8 mouse cellular contexts compared by ENCODE assay signal in the genomic region with DNA sequence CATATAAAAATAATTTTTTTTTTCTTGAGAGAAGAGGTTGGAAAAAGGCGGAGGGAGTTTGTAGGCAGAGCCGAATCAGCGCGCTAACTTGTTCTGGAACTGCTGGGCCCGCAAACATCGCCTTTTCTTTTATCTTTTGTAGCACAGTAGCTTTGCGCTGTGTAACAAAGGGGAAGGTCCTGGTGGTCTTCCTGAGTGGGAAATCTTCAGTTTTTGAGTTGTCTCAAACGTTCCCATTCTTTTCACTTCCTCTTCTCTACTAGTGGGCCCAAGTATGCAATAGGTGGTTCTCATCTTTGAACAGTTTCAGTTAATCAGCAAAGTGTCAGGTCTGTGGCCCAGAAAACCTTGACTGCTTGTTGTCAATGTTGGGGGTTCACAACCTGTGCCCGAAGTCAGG. TPM values are rescaled to one million over a fixed set of nuclear protein-coding genes. Genes with fewer than 3 reads are reported as not detected.
DNase-seq lines count a peak whose midpoint lies in the region; ATAC-seq and TF ChIP-seq lines count a peak whose summit lies in the region.

No protein-coding gene starts in this region.

- no peak for TF ChIP-seq CTCF in small intestine, adult 2 months (IDR thresholded peaks at IDR 0.05; ENCODE audit: extremely low read depth, insufficient read length, insufficient replicate concordance, low read depth, low read length)

- peak overlapping the region; percentile 32 for H3K27ac ChIP-seq in lung, embryonic 16.5 days (ENCODE audit: low read length)
- 0 out of 2 replicates have a peak overlapping the region, but pooled peaks have one; percentile 33 for H3K27ac ChIP-seq in forebrain, embryonic 12.5 days
- peak overlapping the region; percentile 44; the same call in 1 of the 2 replicates for H3K27ac ChIP-seq in limb, embryonic 13.5 days
- H3K27ac ChIP-seq in small intestine, adult 2 months (ENCODE audit: insufficient read depth, low read depth, low read length): peak overlapping the region; percentile 11; the same call in 1 of the 2 replicates

- 31% methylated on average over 9 of the region's 9 CpGs for WGBS in lung, embryonic 16.5 days
- 29% methylated on average over 9 of the region's 9 CpGs for WGBS in forebrain, embryonic 12.5 days
- 40% methylated on average over 9 of the region's 9 CpGs for WGBS in limb, embryonic 13.5 days
- WGBS in small intestine, adult 2 months: 19% methylated on average over 9 of the region's 9 CpGs

- TF ChIP-seq POLR2A in small intestine, adult 2 months (IDR thresholded peaks at IDR 0.05; ENCODE audit: low read depth, low read length): no peak

- peak overlapping the region; percentile 55 for H3K4me2 ChIP-seq in lung, embryonic 16.5 days (ENCODE audit: low read depth, low read length)
- peak overlapping the region; percentile 100 for H3K4me2 ChIP-seq in forebrain, embryonic 12.5 days
- peak overlapping the region; percentile 95 for H3K4me2 ChIP-seq in limb, embryonic 13.5 days (replicated peaks)

- no peaks in the 10 kb centered on the region for H3K27me3 ChIP-seq in lung, embryonic 16.5 days (ENCODE audit: control insufficient read depth, insufficient read depth, low read depth, low read length)
- no peaks in the 10 kb centered on the region; the same call in 1 of the 2 replicates for H3K27me3 ChIP-seq in forebrain, embryonic 12.5 days
- peaks cover 4% of the 10 kb centered on the region; the same call in 1 of the 2 replicates for H3K27me3 ChIP-seq in limb, embryonic 13.5 days
- no peaks in the 10 kb centered on the region for H3K27me3 ChIP-seq in small intestine, adult 2 months (ENCODE audit: control insufficient read depth, insufficient read depth, low read length)

- H3K4me3 ChIP-seq in lung, embryonic 16.5 days (ENCODE audit: low read length): peak overlapping the region; percentile 77
- H3K4me3 ChIP-seq in forebrain, embryonic 12.5 days (replicated peaks): peak overlapping the region; percentile 65
- peak overlapping the region; percentile 84 for H3K4me3 ChIP-seq in limb, embryonic 13.5 days
- H3K4me3 ChIP-seq in small intestine, adult 2 months (ENCODE audit: low read depth, low read length): peak overlapping the region; percentile 78

- no peaks in the 10 kb centered on the region for H3K9me3 ChIP-seq in lung, embryonic 16.5 days (ENCODE audit: control insufficient read depth, low read length)
- no peaks in the 10 kb centered on the region for H3K9me3 ChIP-seq in forebrain, embryonic 12.5 days
- no peaks in the 10 kb centered on the region for H3K9me3 ChIP-seq in limb, embryonic 13.5 days

- peaks cover 28% of the 10 kb centered on the region for H3K4me1 ChIP-seq in lung, embryonic 16.5 days (replicated peaks; ENCODE audit: control insufficient read depth, insufficient read depth, low read length)
- H3K4me1 ChIP-seq in forebrain, embryonic 12.5 days: peaks cover 28% of the 10 kb centered on the region
- peaks cover 27% of the 10 kb centered on the region for H3K4me1 ChIP-seq in limb, embryonic 13.5 days
- peaks cover 12% of the 10 kb centered on the region for H3K4me1 ChIP-seq in small intestine, adult 2 months (ENCODE audit: control insufficient read depth, insufficient read depth, insufficient read length, low read length)

- H3K36me3 ChIP-seq in lung, embryonic 16.5 days (ENCODE audit: control insufficient read depth, insufficient read depth, low read length): peaks cover 6% of the 10 kb centered on the region
- H3K36me3 ChIP-seq in forebrain, embryonic 12.5 days (replicated peaks): peaks cover 17% of the 10 kb centered on the region
- H3K36me3 ChIP-seq in limb, embryonic 13.5 days: peaks cover 13% of the 10 kb centered on the region
- H3K36me3 ChIP-seq in small intestine, adult 2 months (ENCODE audit: control insufficient read depth, insufficient read depth, low read length): peaks cover 7% of the 10 kb centered on the region; the same call in 1 of the 2 replicates

- no peak for ATAC-seq in lung, embryonic 16.5 days (ENCODE audit: low read depth)
- ATAC-seq in forebrain, embryonic 12.5 days (ENCODE audit: low FRiP score): no peak; the same call in 1 of the 2 replicates
- no peak; the same call in 1 of the 2 replicates for ATAC-seq in limb, embryonic 13.5 days (ENCODE audit: low FRiP score, low read depth)
- ATAC-seq in activated CD4-positive, CD25-positive, alpha-beta regulatory T cell, adult 4 months: no peak

- H3K9ac ChIP-seq in lung, embryonic 16.5 days (ENCODE audit: low read length): peak overlapping the region; percentile 46
- H3K9ac ChIP-seq in forebrain, embryonic 12.5 days: peak overlapping the region; percentile 53
- H3K9ac ChIP-seq in limb, embryonic 13.5 days: peak overlapping the region; percentile 54; the same call in 1 of the 2 replicates

- no peak for DNase-seq in lung, adult 18-20 months
- no peak for DNase-seq in thymus, postnatal 25 days
- DNase-seq in T-cell, adult 2 months (ENCODE audit: low spot score): no peak

RNA-seq across cellular contexts. Expression of gene Ccdc86, which starts 0.5 kb away (rescaled TPM):
- polyA plus RNA-seq in lung, embryonic 16.5 days (2015; fragmentation: Nextera tagmentation; extraction: Ambion mirVana): 22.6 and 23.9 TPM in 2 replicates
- 26.2 and 27.0 TPM in 2 replicates for polyA plus RNA-seq in forebrain, embryonic 12.5 days (2016; fragmentation: Nextera tagmentation; extraction: Ambion mirVana)
- polyA plus RNA-seq in limb, embryonic 13.5 days (2015; fragmentation: Nextera tagmentation; extraction: Ambion mirVana): 29.7 and 30.4 TPM in 2 replicates
- 2.5 and 3.2 TPM in 2 replicates for polyA plus RNA-seq in small intestine, adult 2 months (2012; rRNA removed)
- 10 to 100 TPM in 1 of 2 experiments, 1 to 10 TPM in 1; 7.9 to 11.1 TPM for polyA plus RNA-seq in activated CD4-positive, CD25-positive, alpha-beta regulatory T cell, adult 4 months (2017; shearing (Covaris generic))

RNA-seq across cellular contexts. Expression of gene Ptgdr2, which starts 12.6 kb away (rescaled TPM):
- 0.11 and 0.16 TPM in 2 replicates for polyA plus RNA-seq in lung, embryonic 16.5 days (2015; fragmentation: Nextera tagmentation; extraction: Ambion mirVana)
- polyA plus RNA-seq in forebrain, embryonic 12.5 days (2016; fragmentation: Nextera tagmentation; extraction: Ambion mirVana): 0.08 TPM in 1 of 2 replicates, not detected in the other
- polyA plus RNA-seq in limb, embryonic 13.5 days (2015; fragmentation: Nextera tagmentation; extraction: Ambion mirVana): 0.10 TPM in 1 of 2 replicates, not detected in the other
- 0.86 and 1.1 TPM in 2 replicates for polyA plus RNA-seq in small intestine, adult 2 months (2012; rRNA removed)
- not detected for polyA plus RNA-seq in activated CD4-positive, CD25-positive, alpha-beta regulatory T cell, adult 4 months (2017; shearing (Covaris generic))

RNA-seq across cellular contexts. Expression of gene Ms4a10, which starts 24.9 kb away (rescaled TPM):
- not detected in 2 replicates for polyA plus RNA-seq in lung, embryonic 16.5 days (2015; fragmentation: Nextera tagmentation; extraction: Ambion mirVana)
- not detected in 2 replicates for polyA plus RNA-seq in forebrain, embryonic 12.5 days (2016; fragmentation: Nextera tagmentation; extraction: Ambion mirVana)
- 0.38 TPM in 1 of 2 replicates, not detected in the other for polyA plus RNA-seq in limb, embryonic 13.5 days (2015; fragmentation: Nextera tagmentation; extraction: Ambion mirVana)
- polyA plus RNA-seq in small intestine, adult 2 months (2012; rRNA removed): 103 and 341 TPM in 2 replicates
- polyA plus RNA-seq in activated CD4-positive, CD25-positive, alpha-beta regulatory T cell, adult 4 months (2017; shearing (Covaris generic)): not detected

RNA-seq across cellular contexts. Expression of gene Zp1, which starts 29.1 kb away (rescaled TPM):
- polyA plus RNA-seq in lung, embryonic 16.5 days (2015; fragmentation: Nextera tagmentation; extraction: Ambion mirVana): not detected in 2 replicates
- polyA plus RNA-seq in forebrain, embryonic 12.5 days (2016; fragmentation: Nextera tagmentation; extraction: Ambion mirVana): not detected in 2 replicates
- not detected in 2 replicates for polyA plus RNA-seq in limb, embryonic 13.5 days (2015; fragmentation: Nextera tagmentation; extraction: Ambion mirVana)
- 0.05 and 0.14 TPM in 2 replicates for polyA plus RNA-seq in small intestine, adult 2 months (2012; rRNA removed)
- polyA plus RNA-seq in activated CD4-positive, CD25-positive, alpha-beta regulatory T cell, adult 4 months (2017; shearing (Covaris generic)): not detected

RNA-seq across cellular contexts. Expression of gene Ms4a15, which starts 43.5 kb away (rescaled TPM):
- polyA plus RNA-seq in lung, embryonic 16.5 days (2015; fragmentation: Nextera tagmentation; extraction: Ambion mirVana): not detected in 2 replicates
- not detected in 2 replicates for polyA plus RNA-seq in forebrain, embryonic 12.5 days (2016; fragmentation: Nextera tagmentation; extraction: Ambion mirVana)
- not detected in 2 replicates for polyA plus RNA-seq in limb, embryonic 13.5 days (2015; fragmentation: Nextera tagmentation; extraction: Ambion mirVana)
- 0.20 and 1.9 TPM in 2 replicates for polyA plus RNA-seq in small intestine, adult 2 months (2012; rRNA removed)
- under 1 TPM in 1 of 2 experiments, not detected in 1; 0.20 TPM for polyA plus RNA-seq in activated CD4-positive, CD25-positive, alpha-beta regulatory T cell, adult 4 months (2017; shearing (Covaris generic))

Comparison
In these comparisons a context has a peak if more than half of its experiments do, and no peak if none do; other contexts are left out.
1. RNA of gene Ms4a10, which starts 24.9 kb away (polyA plus RNA-seq): 103 to 341 TPM in small intestine, adult 2 months; not detected in lung, embryonic 16.5 days, not detected in forebrain, embryonic 12.5 days, 0.38 TPM in limb, embryonic 13.5 days and not detected in activated CD4-positive, CD25-positive, alpha-beta regulatory T cell, adult 4 months; every median in the first group is over 10 times any median in the second.
2. Peak in every context shown above with its lines, with median percentiles within 50 percentile points of each other: H3K27ac ChIP-seq, H3K4me2 ChIP-seq, H3K4me3 ChIP-seq and H3K9ac ChIP-seq.